Mouse (Mus musculus) myocyte (in vitro differentiated cells): ENCODE results near the gene Fbxo42. TPM values are rescaled to one million over a fixed set of nuclear protein-coding genes. Genes with fewer than 3 reads are reported as not detected.

ENCODE experiments used
- H3K27me3 ChIP-seq: one replicate; pipeline ENCODE4 v1.6.1; 2011; ENCODE audit not compliant: control insufficient read depth, insufficient read depth, insufficient read length
- H3K36me3 ChIP-seq: one replicate; pipeline ENCODE4 v1.6.1; 2011; ENCODE audit not compliant: control insufficient read depth, insufficient read depth
- H3K4me2 ChIP-seq: one replicate; pipeline ENCODE4 v1.6.1; 2011; ENCODE audit warnings: low read depth, control low read depth
- H3K4me3 ChIP-seq: one replicate; pipeline ENCODE4 v1.5.1; 2011; ENCODE audit warnings: mild to moderate bottlenecking, control low read depth, moderate library complexity
- H3K79me2 ChIP-seq: one replicate; pipeline ENCODE4 v1.6.1; 2011; ENCODE audit not compliant: control insufficient read depth, insufficient read depth
- H3ac ChIP-seq: one replicate; pipeline ENCODE4 v1.6.1; 2011; ENCODE audit not compliant: control insufficient read depth, insufficient read length
- CEBPB ChIP-seq: IDR thresholded peaks from 2 replicates; pipeline ENCODE4 v1.6.1; 2011; ENCODE audit warnings: mild to moderate bottlenecking, moderate library complexity; ENCODE audit not compliant: poor library complexity, insufficient read depth, severe bottlenecking
- E2F4 ChIP-seq: IDR thresholded peaks from one replicate; pipeline ENCODE4 v1.6.1; 2011; ENCODE audit warnings: mild to moderate bottlenecking, control low read depth, moderate library complexity; ENCODE audit not compliant: insufficient read depth
- MAX ChIP-seq: IDR thresholded peaks from one replicate; pipeline ENCODE4 v1.6.1; 2011; ENCODE audit warnings: low read depth, mild to moderate bottlenecking, control low read depth
- MYOD1 ChIP-seq, 3 experiments: IDR thresholded peaks; one replicate each; pipeline ENCODE4 v1.6.1; 2011; ENCODE audit warnings: control low read depth in 2 of 3, low read depth in 2 of 3, mild to moderate bottlenecking in 2 of 3, moderate library complexity in 1 of 3; ENCODE audit not compliant: insufficient read length in 2 of 3, control insufficient read depth in 1 of 3
- MYOG ChIP-seq, 3 experiments: IDR thresholded peaks; one replicate each; pipeline ENCODE4 v1.6.1; 2011; ENCODE audit warnings: control low read depth in 2 of 3, low read depth in 2 of 3, mild to moderate bottlenecking in 2 of 3; ENCODE audit not compliant: insufficient read length in 2 of 3, control insufficient read depth in 1 of 3, insufficient read depth in 1 of 3
- POLR2A ChIP-seq: IDR thresholded peaks from one replicate; pipeline ENCODE4 v1.6.1; 2011; ENCODE audit warnings: low read depth, mild to moderate bottlenecking, control low read depth, moderate library complexity; ENCODE audit not compliant: insufficient read length
- POLR2AphosphoS2 ChIP-seq: IDR thresholded peaks from one replicate; pipeline ENCODE4 v1.6.1; 2011; ENCODE audit warnings: low read depth, control low read depth; ENCODE audit not compliant: insufficient read length
- REST ChIP-seq: IDR thresholded peaks from one replicate; pipeline ENCODE4 v1.6.1; 2011; ENCODE audit warnings: mild to moderate bottlenecking, control low read depth, moderate library complexity; ENCODE audit not compliant: insufficient read depth, insufficient read length
- SRF ChIP-seq: IDR thresholded peaks from one replicate; pipeline ENCODE4 v1.6.1; 2011; ENCODE audit warnings: low read depth; ENCODE audit not compliant: control insufficient read depth, insufficient read length
- TCF12 ChIP-seq: IDR thresholded peaks from one replicate; pipeline ENCODE4 v1.6.1; 2011; ENCODE audit warnings: mild to moderate bottlenecking, control low read depth; ENCODE audit not compliant: poor library complexity, insufficient read depth, severe bottlenecking
- TCF3 ChIP-seq: IDR thresholded peaks from one replicate; pipeline ENCODE4 v1.6.1; 2011; ENCODE audit warnings: low read depth, control low read depth; ENCODE audit not compliant: insufficient read length
- USF1 ChIP-seq: IDR thresholded peaks from one replicate; pipeline ENCODE4 v1.6.1; 2011; ENCODE audit warnings: low read depth, mild to moderate bottlenecking, control low read depth, moderate library complexity
- polyA plus RNA-seq: library from polyadenylated mRNA; unstranded; fragments of >200 nt; fragmentation: generic; extraction: Trizol; gene quantifications from one replicate; pipeline ENCODE4 v1.2.1, GENCODE M21; 2012; ENCODE audit warnings: missing spikeins

Gene Fbxo42
- polyA plus RNA-seq, 1 experiment: 13.2 TPM

- H3K27me3 ChIP-seq: no peaks in the 10 kb centered on the region
- peaks cover 71% of the 10 kb centered on the region for H3K79me2 ChIP-seq
- no peak overlapping the region for H3K4me2 ChIP-seq
- no peak for TF ChIP-seq MYOG (IDR thresholded peaks at IDR 0.05; ENCODE audit: control insufficient read depth in 1 of 3, insufficient read depth in 1 of 3, insufficient read length in 2 of 3, low read depth in 2 of 3)
- no peak for TF ChIP-seq POLR2AphosphoS2
- TF ChIP-seq MAX: no peak
- TF ChIP-seq E2F4: no peak
- TF ChIP-seq SRF: no peak
- no peak for TF ChIP-seq USF1
- no peak for TF ChIP-seq CEBPB
- TF ChIP-seq MYOD1 (IDR thresholded peaks at IDR 0.05; ENCODE audit: control insufficient read depth in 1 of 3, insufficient read length in 2 of 3, low read depth in 2 of 3): no peak
- no peak for TF ChIP-seq TCF12
- no peak for TF ChIP-seq POLR2A
- no peak for TF ChIP-seq REST
- TF ChIP-seq TCF3: no peak
- peaks cover 10% of the 10 kb centered on the region for H3K36me3 ChIP-seq
- no peak overlapping the region for H3K4me3 ChIP-seq
- no peak overlapping the region for H3ac ChIP-seq
These were observed 18.1 kb downstream of the Fbxo42 start for GRCm38 (mm10) chr4:141165744-141166292.

DNA sequence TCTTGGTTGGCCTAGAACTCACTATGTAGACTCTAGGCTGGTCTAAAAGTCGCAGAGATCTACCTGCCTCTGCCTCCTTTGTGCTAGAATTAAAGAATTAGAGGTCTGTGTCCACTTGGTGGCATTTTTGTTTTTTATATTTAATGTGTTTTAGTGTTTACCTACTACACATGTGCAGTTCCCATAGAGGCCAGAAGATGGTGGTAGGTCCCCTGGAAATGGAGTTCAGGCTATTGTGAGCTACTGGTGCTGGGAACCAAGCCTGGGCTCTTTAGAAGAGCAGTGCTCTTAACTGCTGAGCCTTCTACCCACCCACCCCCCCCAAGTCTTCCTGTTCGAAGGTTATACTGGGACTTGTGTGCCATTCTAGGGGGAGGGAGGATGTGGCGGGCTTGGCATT, 19.4 kb downstream of the Fbxo42 start:
- no peak overlapping the region for H3K4me3 ChIP-seq
- H3K79me2 ChIP-seq: peaks cover 57% of the 10 kb centered on the region
- H3K4me2 ChIP-seq: no peak overlapping the region
- H3K27me3 ChIP-seq: no peaks in the 10 kb centered on the region
- H3ac ChIP-seq: no peak overlapping the region
- TF ChIP-seq SRF (no peak), POLR2A (no peak), MAX (no peak), REST (no peak), POLR2AphosphoS2 (no peak), USF1 (no peak), MYOG (IDR thresholded peaks at IDR 0.05; ENCODE audit: control insufficient read depth in 1 of 3, insufficient read depth in 1 of 3, insufficient read length in 2 of 3, low read depth in 2 of 3) (no peak), MYOD1 (IDR thresholded peaks at IDR 0.05; ENCODE audit: control insufficient read depth in 1 of 3, insufficient read length in 2 of 3, low read depth in 2 of 3) (no peak)
- peaks cover 19% of the 10 kb centered on the region for H3K36me3 ChIP-seq

GRCm38 (mm10) chr4:141172121-141172520, 24.4 kb downstream of the Fbxo42 start:
- H3K4me2 ChIP-seq: no peak overlapping the region
- no peak overlapping the region for H3K4me3 ChIP-seq
- H3K79me2 ChIP-seq: peaks cover 21% of the 10 kb centered on the region
- H3K36me3 ChIP-seq: peaks cover 33% of the 10 kb centered on the region
- H3K27me3 ChIP-seq: no peaks in the 10 kb centered on the region
- no peak for TF ChIP-seq REST
- TF ChIP-seq E2F4: no peak
- no peak for TF ChIP-seq MYOD1 (IDR thresholded peaks at IDR 0.05; ENCODE audit: control insufficient read depth in 1 of 3, insufficient read length in 2 of 3, low read depth in 2 of 3)
- no peak for TF ChIP-seq MYOG (IDR thresholded peaks at IDR 0.05; ENCODE audit: control insufficient read depth in 1 of 3, insufficient read depth in 1 of 3, insufficient read length in 2 of 3, low read depth in 2 of 3)
- TF ChIP-seq POLR2AphosphoS2: no peak
- TF ChIP-seq POLR2A: no peak
- TF ChIP-seq TCF3: no peak
- TF ChIP-seq TCF12: no peak
- no peak for TF ChIP-seq SRF
- no peak for TF ChIP-seq MAX
- TF ChIP-seq CEBPB: no peak
- TF ChIP-seq USF1: no peak
- H3ac ChIP-seq: no peak overlapping the region

DNA sequence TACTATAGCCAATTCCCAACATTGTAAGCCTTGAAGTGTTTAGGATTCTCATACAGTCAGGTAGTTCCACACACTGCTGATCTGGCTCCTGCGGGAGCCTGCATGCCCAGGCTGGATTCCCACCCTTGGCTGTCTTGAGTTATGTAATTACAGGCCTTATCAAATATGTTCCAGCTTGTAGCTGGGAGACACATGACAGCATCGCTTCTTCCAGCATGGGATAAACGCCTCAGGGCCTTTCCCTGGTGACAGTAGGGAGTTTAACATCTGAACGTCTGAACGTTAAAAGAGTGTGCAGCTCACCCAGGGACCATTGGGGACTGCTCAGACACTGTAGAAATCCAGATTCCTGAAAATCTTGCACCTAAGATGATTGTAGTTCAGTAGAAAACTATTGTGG, 28.1 kb downstream of the Fbxo42 start:
- Histone ChIP-seq H3ac (no peak overlapping the region), H3K4me2 (no peak overlapping the region), H3K27me3 (no peaks in the 10 kb centered on the region), H3K36me3 (peaks cover 30% of the 10 kb centered on the region), H3K4me3 (no peak overlapping the region), H3K79me2 (peaks cover 10% of the 10 kb centered on the region)
- TF ChIP-seq MAX: no peak
- TF ChIP-seq CEBPB: no peak
- no peak for TF ChIP-seq POLR2AphosphoS2
- no peak for TF ChIP-seq REST
- TF ChIP-seq MYOG (IDR thresholded peaks at IDR 0.05; ENCODE audit: control insufficient read depth in 1 of 3, insufficient read depth in 1 of 3, insufficient read length in 2 of 3, low read depth in 2 of 3): no peak
- TF ChIP-seq SRF: no peak
- no peak for TF ChIP-seq TCF12
- TF ChIP-seq USF1: no peak
- TF ChIP-seq E2F4: no peak
- TF ChIP-seq POLR2A: no peak
- TF ChIP-seq TCF3: no peak
- no peak for TF ChIP-seq MYOD1 (IDR thresholded peaks at IDR 0.05; ENCODE audit: control insufficient read depth in 1 of 3, insufficient read length in 2 of 3, low read depth in 2 of 3)
